Mouse (Mus musculus) midbrain, embryonic 14.5 days (tissue): ENCODE data around the gene Ggcx. TPM values are rescaled to one million over a fixed set of nuclear protein-coding genes. Genes with fewer than 3 reads are reported as not detected.

Source experiments
- ATAC-seq: fragments of 200-750 bp; cut with Nextera tagmentation; 2 replicates; pipeline ENCODE4 v1.8.0; 2017; ENCODE audit warnings: moderate number of reproducible peaks, moderate library complexity; ENCODE audit not compliant: low FRiP score, low TSS enrichment
- DNase-seq: peaks from one replicate; pipeline ENCODE4 v3.0.0-alpha.2; 2015
- H3K27ac ChIP-seq: fragments of 300-500 bp; sonication (generic); replicated peaks from 2 replicates; pipeline ENCODE4 v1.5.1; 2014; ENCODE audit warnings: mild to moderate bottlenecking, low read depth, low read length, moderate library complexity
- H3K27me3 ChIP-seq: fragments of 300-500 bp; sonication (generic); 2 replicates; pipeline ENCODE4 v1.6.1; 2014; ENCODE audit warnings: low read length, control low read depth, mixed read lengths; ENCODE audit not compliant: control insufficient read depth, insufficient read depth
- H3K36me3 ChIP-seq: fragments of 300-500 bp; sonication (generic); 2 replicates; pipeline ENCODE4 v1.6.1; 2014; ENCODE audit warnings: low read length, control low read depth; ENCODE audit not compliant: control insufficient read depth, insufficient read depth
- H3K4me1 ChIP-seq: fragments of 300-500 bp; sonication (generic); 2 replicates; pipeline ENCODE4 v1.6.1; 2014; ENCODE audit warnings: mild to moderate bottlenecking, antibody characterized with exemption, low read length, control low read depth; ENCODE audit not compliant: control insufficient read depth, insufficient read depth
- H3K4me2 ChIP-seq: fragments of 300-500 bp; sonication (generic); 2 replicates; pipeline ENCODE4 v1.6.1; 2014; ENCODE audit warnings: mild to moderate bottlenecking, low read length, moderate library complexity
- H3K4me3 ChIP-seq: fragments of 300-500 bp; sonication (generic); replicated peaks from 2 replicates; pipeline ENCODE4 v1.5.1; 2014; ENCODE audit warnings: low read depth, low read length
- H3K9ac ChIP-seq: fragments of 300-500 bp; sonication (generic); replicated peaks from 2 replicates; pipeline ENCODE4 v1.6.1; 2014; ENCODE audit warnings: mild to moderate bottlenecking, low read length, moderate library complexity
- H3K9me3 ChIP-seq: fragments of 300-500 bp; sonication (generic); 2 replicates; pipeline ENCODE4 v1.6.1; 2016; ENCODE audit warnings: low read length, control low read depth, mixed read lengths; ENCODE audit not compliant: control insufficient read depth
- WGBS: fragments of 180-500 bp; shearing (Covaris S2); extraction: QIAGEN DNeasy Blood & Tissue Kit; methylation state at CpG from one replicate; pipeline ENCODE4 v1.1.7; 2014; 5-methylcytosine and 5-hydroxymethylcytosine counted together
- polyA plus RNA-seq: library from polyadenylated mRNA; unstranded; fragments of >200 nt; fragmentation: Nextera tagmentation; extraction: Ambion mirVana; gene quantifications from 2 replicates; pipeline ENCODE4 v1.2.1, GENCODE M21; 2014

Ggcx gene
- polyA plus RNA-seq, 1 experiment from 2014 or later = 8.0 TPM

GRCm38 (mm10) chr6:72383142-72383820 lies 30.8 kb upstream of the Ggcx start:
- 0 out of 2 replicates have a peak, but pooled peaks cover 5% of the 10 kb centered on the region for H3K4me1 ChIP-seq
- no peak overlapping the region for H3K4me3 ChIP-seq
- peaks cover 15% of the 10 kb centered on the region; the same call in 1 of the 2 replicates for H3K27me3 ChIP-seq
- ATAC-seq (no peak), DNase-seq (no peak)
- H3K9ac ChIP-seq = no peak overlapping the region
- no peaks in the 10 kb centered on the region for H3K36me3 ChIP-seq
- no peak overlapping the region for H3K27ac ChIP-seq
- 79% methylated on average over 6 of the region's 6 CpGs for whole genome bisulfite sequencing
- no peaks in the 10 kb centered on the region for H3K9me3 ChIP-seq
- no peak overlapping the region for H3K4me2 ChIP-seq

GRCm38 (mm10) chr6:72383952-72384351 lies 30.2 kb upstream of the Ggcx start:
- Histone ChIP-seq H3K4me2 (no peak overlapping the region), H3K27ac (no peak overlapping the region), H3K36me3 (no peaks in the 10 kb centered on the region), H3K4me1 (0 out of 2 replicates have a peak, but pooled peaks cover 5% of the 10 kb centered on the region), H3K9me3 (no peaks in the 10 kb centered on the region), H3K27me3 (peaks cover 15% of the 10 kb centered on the region; the same call in 1 of the 2 replicates), H3K9ac (no peak overlapping the region), H3K4me3 (no peak overlapping the region)
- WGBS = 96% methylated on average over 7 of the region's 7 CpGs
- ATAC-seq (no peak), DNase-seq (no peak)

GRCm38 (mm10) chr6:72385258-72385657 lies 28.9 kb upstream of the Ggcx start:
- no peak overlapping the region for H3K4me3 ChIP-seq

GRCm38 (mm10) chr6:72386561-72386960 lies 27.5 kb upstream of the Ggcx start:
- no peak overlapping the region for H3K27ac ChIP-seq
- peaks cover 16% of the 10 kb centered on the region; the same call in 1 of the 2 replicates for H3K27me3 ChIP-seq
- H3K4me2 ChIP-seq = no peak overlapping the region
- no peak overlapping the region for H3K9ac ChIP-seq
- ATAC-seq = no peak
- H3K4me3 ChIP-seq = no peak overlapping the region
- H3K36me3 ChIP-seq = no peaks in the 10 kb centered on the region
- DNase-seq = no peak
- no peaks in the 10 kb centered on the region for H3K9me3 ChIP-seq
- H3K4me1 ChIP-seq = 0 out of 2 replicates have a peak, but pooled peaks cover 9% of the 10 kb centered on the region
- 93% methylated on average over 2 of the region's 2 CpGs for WGBS

More at GRCm38 (mm10) chr6:72385258-72385657, 28.9 kb upstream of the Ggcx start:
- Histone ChIP-seq H3K36me3 (no peaks in the 10 kb centered on the region), H3K27ac (no peak overlapping the region), H3K27me3 (peaks cover 14% of the 10 kb centered on the region; the same call in 1 of the 2 replicates), H3K9ac (no peak overlapping the region), H3K4me1 (0 out of 2 replicates have a peak, but pooled peaks cover 9% of the 10 kb centered on the region), H3K4me2 (no peak overlapping the region), H3K9me3 (no peaks in the 10 kb centered on the region)
- ATAC-seq (no peak), DNase-seq (no peak)
- WGBS = 91% methylated on average over 4 of the region's 4 CpGs

- no peak for DNase-seq
- WGBS = 78% methylated on average over 3 of the region's 3 CpGs
- Histone ChIP-seq H3K4me1 (0 out of 2 replicates have a peak, but pooled peaks cover 9% of the 10 kb centered on the region), H3K36me3 (no peaks in the 10 kb centered on the region), H3K9ac (no peak overlapping the region), H3K4me2 (no peak overlapping the region), H3K27ac (no peak overlapping the region), H3K4me3 (no peak overlapping the region), H3K9me3 (no peaks in the 10 kb centered on the region), H3K27me3 (peaks cover 16% of the 10 kb centered on the region; the same call in 1 of the 2 replicates)
- ATAC-seq = no peak
These were observed 26.3 kb upstream of the Ggcx start for GRCm38 (mm10) chr6:72387816-72388215.

- Histone ChIP-seq H3K9me3 (no peaks in the 10 kb centered on the region), H3K36me3 (no peaks in the 10 kb centered on the region), H3K27ac (no peak overlapping the region), H3K4me2 (no peak overlapping the region), H3K27me3 (peaks cover 16% of the 10 kb centered on the region; the same call in 1 of the 2 replicates), H3K9ac (no peak overlapping the region), H3K4me3 (no peak overlapping the region), H3K4me1 (0 out of 2 replicates have a peak, but pooled peaks cover 9% of the 10 kb centered on the region)
- 75% methylated on average over 10 of the region's 10 CpGs for WGBS
- DNase-seq = no peak
- ATAC-seq = no peak
These were observed 25.8 kb upstream of the Ggcx start for GRCm38 (mm10) chr6:72388266-72388665.

- H3K4me1 ChIP-seq = 0 out of 2 replicates have a peak, but pooled peaks cover 9% of the 10 kb centered on the region
- no peak overlapping the region for H3K27ac ChIP-seq
- H3K4me2 ChIP-seq = no peak overlapping the region
- H3K36me3 ChIP-seq = no peaks in the 10 kb centered on the region
- no peak overlapping the region for H3K9ac ChIP-seq
- DNase-seq (no peak), ATAC-seq (no peak)
- no peaks in the 10 kb centered on the region for H3K9me3 ChIP-seq
- 91% methylated on average over 6 of the region's 6 CpGs for WGBS
- H3K27me3 ChIP-seq = peaks cover 16% of the 10 kb centered on the region; the same call in 1 of the 2 replicates
- no peak overlapping the region for H3K4me3 ChIP-seq
These were observed 25.2 kb upstream of the Ggcx start for GRCm38 (mm10) chr6:72388791-72389329.

- peaks cover 16% of the 10 kb centered on the region; the same call in 1 of the 2 replicates for H3K27me3 ChIP-seq
- peak overlapping the region; percentile 52 for H3K4me2 ChIP-seq
- peak overlapping the region; percentile 34; the same call in 1 of the 2 replicates for H3K9ac ChIP-seq
- H3K4me1 ChIP-seq = 0 out of 2 replicates have a peak, but pooled peaks cover 9% of the 10 kb centered on the region
- peak overlapping the region; percentile 25; the same call in 1 of the 2 replicates for H3K4me3 ChIP-seq
- no peaks in the 10 kb centered on the region for H3K36me3 ChIP-seq
- ATAC-seq (no peak), DNase-seq (no peak)
- no peaks in the 10 kb centered on the region for H3K9me3 ChIP-seq
- WGBS = 39% methylated on average over 13 of the region's 13 CpGs
- H3K27ac ChIP-seq = no peak overlapping the region
These were observed 24.6 kb upstream of the Ggcx start for GRCm38 (mm10) chr6:72389471-72389940.
